Mouse (Mus musculus): ENCODE measurements at regions not wholly inside any gene's neighbourhood (a gene's known extent, or its start where the extent isn't known, plus 50 kb on each side); places are given as distances from the start of the nearest gene placed in this dataset.

DNA sequence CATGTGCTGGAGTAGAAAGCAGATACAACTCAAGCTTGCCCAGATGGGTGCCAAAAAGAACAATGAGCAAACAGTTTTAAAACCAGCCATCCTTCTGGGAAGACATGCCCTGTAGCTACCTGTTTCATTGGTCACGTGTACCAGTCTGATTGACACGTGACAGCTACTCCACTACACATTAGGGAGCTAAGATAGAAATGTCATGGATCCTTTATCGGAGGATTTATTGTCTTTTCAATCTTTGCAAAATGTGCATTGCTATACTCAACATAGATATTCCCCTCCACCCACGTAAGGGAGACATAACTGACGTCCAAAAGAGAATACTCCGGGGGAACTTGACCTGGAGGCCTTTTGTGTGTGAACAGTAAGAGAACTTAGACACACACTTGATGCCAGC, 171.1 kb upstream of the Cited2 start:
- ATAC-seq, result no peak
- H3K27me3 ChIP-seq, result no peaks in the 10 kb centered on the region
- no peak overlapping the region for H3K4me3 ChIP-seq
- no peak overlapping the region for H3K9ac ChIP-seq
- no peaks in the 10 kb centered on the region for H3K9me3 ChIP-seq (replicated peaks)
- H3K36me3 ChIP-seq (ENCODE audit: poor library complexity, severe bottlenecking), result no peaks in the 10 kb centered on the region
- no peaks in the 10 kb centered on the region for H3K4me1 ChIP-seq
- H3K27ac ChIP-seq, result no peak overlapping the region
- 85% methylated on average over 6 of the region's 6 CpGs for WGBS
- H3K4me2 ChIP-seq, result no peak overlapping the region

GRCm38 (mm10) chr10:17552277-17552676, 170.7 kb upstream of the Cited2 start:
- no peaks in the 10 kb centered on the region for H3K36me3 ChIP-seq (ENCODE audit: poor library complexity, severe bottlenecking)

DNA sequence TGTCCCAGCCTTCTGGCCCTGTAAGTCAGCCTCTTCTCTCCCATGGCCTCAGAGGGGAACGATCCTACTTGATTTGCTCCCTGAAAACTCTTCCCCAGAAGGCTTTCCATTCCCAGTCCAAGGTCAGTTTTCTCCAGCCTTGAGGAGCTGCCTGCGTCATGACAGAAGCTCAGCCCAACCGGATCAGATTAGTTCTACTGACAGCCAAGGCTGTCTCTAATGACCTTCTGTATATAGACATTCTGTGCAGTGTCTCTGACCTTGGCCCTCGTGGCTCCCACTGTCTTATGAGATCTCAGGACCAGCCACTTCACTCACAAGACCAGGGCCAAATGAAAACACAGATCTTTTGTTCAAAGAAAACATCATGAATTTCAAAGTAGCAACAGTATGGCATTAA, 166.6 kb upstream of the Cited2 start:
- Histone ChIP-seq H3K4me2 (no peak overlapping the region), H3K27ac (no peak overlapping the region), H3K36me3 (ENCODE audit: poor library complexity, severe bottlenecking) (no peaks in the 10 kb centered on the region), H3K9me3 (replicated peaks) (no peaks in the 10 kb centered on the region), H3K27me3 (no peaks in the 10 kb centered on the region), H3K9ac (no peak overlapping the region), H3K4me3 (no peak overlapping the region), H3K4me1 (peaks cover 5% of the 10 kb centered on the region)
- WGBS, result 78% methylated on average over 4 of the region's 4 CpGs
- ATAC-seq, result no peak

More at GRCm38 (mm10) chr10:17552277-17552676, 170.7 kb upstream of the Cited2 start:
- H3K27ac ChIP-seq, result no peak overlapping the region
- no peaks in the 10 kb centered on the region for H3K4me1 ChIP-seq
- H3K9ac ChIP-seq, result no peak overlapping the region
- no peaks in the 10 kb centered on the region for H3K9me3 ChIP-seq (replicated peaks)
- H3K4me3 ChIP-seq, result no peak overlapping the region
- no peaks in the 10 kb centered on the region for H3K27me3 ChIP-seq
- H3K4me2 ChIP-seq, result no peak overlapping the region
- no peak for ATAC-seq

- Histone ChIP-seq H3K4me3 (no peak overlapping the region), H3K36me3 (ENCODE audit: poor library complexity, severe bottlenecking) (no peaks in the 10 kb centered on the region), H3K9ac (no peak overlapping the region), H3K4me2 (no peak overlapping the region), H3K9me3 (replicated peaks) (no peaks in the 10 kb centered on the region), H3K27ac (no peak overlapping the region), H3K27me3 (no peaks in the 10 kb centered on the region), H3K4me1 (peaks cover 11% of the 10 kb centered on the region)
- 13% methylated on average over 5 of the region's 5 CpGs for whole genome bisulfite sequencing
- ATAC-seq, result no peak
These were observed 163.6 kb upstream of the Cited2 start for GRCm38 (mm10) chr10:17559370-17559955.

- no peak overlapping the region for H3K9ac ChIP-seq
- H3K27me3 ChIP-seq, result no peaks in the 10 kb centered on the region
- peaks cover 11% of the 10 kb centered on the region for H3K4me1 ChIP-seq
- H3K4me2 ChIP-seq, result no peak overlapping the region
- no peak for ATAC-seq
- no peaks in the 10 kb centered on the region for H3K9me3 ChIP-seq (replicated peaks)
- no peaks in the 10 kb centered on the region for H3K36me3 ChIP-seq (ENCODE audit: poor library complexity, severe bottlenecking)
- WGBS, result 15% methylated on average over 3 of the region's 3 CpGs
- no peak overlapping the region for H3K27ac ChIP-seq
- no peak overlapping the region for H3K4me3 ChIP-seq
These were observed 163.0 kb upstream of the Cited2 start for GRCm38 (mm10) chr10:17559980-17560379.

DNA sequence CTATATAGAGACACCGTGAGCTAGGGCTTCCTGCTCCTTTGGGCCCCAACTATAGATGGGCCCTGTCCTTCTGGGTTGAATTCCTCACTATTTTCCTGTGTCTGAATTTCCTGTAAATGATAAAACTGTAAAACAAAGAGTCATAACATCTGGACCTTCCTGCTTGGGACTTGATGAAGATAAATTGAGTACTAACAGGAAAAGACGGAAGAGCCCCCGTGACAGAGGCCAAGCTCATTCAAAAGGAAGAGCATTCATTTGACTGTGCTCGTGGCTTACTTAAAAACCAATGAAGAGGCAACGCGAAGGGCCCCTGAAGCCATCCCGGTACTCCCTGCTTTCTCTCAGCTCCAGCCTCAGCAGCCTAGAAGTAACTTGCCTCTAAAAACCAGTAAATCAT, 161.6 kb upstream of the Cited2 start:
- 77% methylated on average over 7 of the region's 7 CpGs for WGBS

GRCm38 (mm10) chr10:17561977-17562376, 161.0 kb upstream of the Cited2 start:
- 88% methylated on average over 5 of the region's 5 CpGs for WGBS
- Histone ChIP-seq H3K27me3 (no peaks in the 10 kb centered on the region), H3K36me3 (ENCODE audit: poor library complexity, severe bottlenecking) (no peaks in the 10 kb centered on the region), H3K4me3 (no peak overlapping the region), H3K27ac (no peak overlapping the region), H3K9me3 (replicated peaks) (no peaks in the 10 kb centered on the region), H3K9ac (no peak overlapping the region), H3K4me1 (peaks cover 11% of the 10 kb centered on the region), H3K4me2 (no peak overlapping the region)
- no peak for ATAC-seq

More for the DNA sequence above, 161.6 kb upstream of the Cited2 start:
- Histone ChIP-seq H3K9ac (no peak overlapping the region), H3K4me3 (no peak overlapping the region), H3K36me3 (ENCODE audit: poor library complexity, severe bottlenecking) (no peaks in the 10 kb centered on the region), H3K9me3 (replicated peaks) (no peaks in the 10 kb centered on the region), H3K27ac (no peak overlapping the region), H3K4me2 (no peak overlapping the region), H3K4me1 (peaks cover 11% of the 10 kb centered on the region), H3K27me3 (no peaks in the 10 kb centered on the region)
- no peak for ATAC-seq

DNA sequence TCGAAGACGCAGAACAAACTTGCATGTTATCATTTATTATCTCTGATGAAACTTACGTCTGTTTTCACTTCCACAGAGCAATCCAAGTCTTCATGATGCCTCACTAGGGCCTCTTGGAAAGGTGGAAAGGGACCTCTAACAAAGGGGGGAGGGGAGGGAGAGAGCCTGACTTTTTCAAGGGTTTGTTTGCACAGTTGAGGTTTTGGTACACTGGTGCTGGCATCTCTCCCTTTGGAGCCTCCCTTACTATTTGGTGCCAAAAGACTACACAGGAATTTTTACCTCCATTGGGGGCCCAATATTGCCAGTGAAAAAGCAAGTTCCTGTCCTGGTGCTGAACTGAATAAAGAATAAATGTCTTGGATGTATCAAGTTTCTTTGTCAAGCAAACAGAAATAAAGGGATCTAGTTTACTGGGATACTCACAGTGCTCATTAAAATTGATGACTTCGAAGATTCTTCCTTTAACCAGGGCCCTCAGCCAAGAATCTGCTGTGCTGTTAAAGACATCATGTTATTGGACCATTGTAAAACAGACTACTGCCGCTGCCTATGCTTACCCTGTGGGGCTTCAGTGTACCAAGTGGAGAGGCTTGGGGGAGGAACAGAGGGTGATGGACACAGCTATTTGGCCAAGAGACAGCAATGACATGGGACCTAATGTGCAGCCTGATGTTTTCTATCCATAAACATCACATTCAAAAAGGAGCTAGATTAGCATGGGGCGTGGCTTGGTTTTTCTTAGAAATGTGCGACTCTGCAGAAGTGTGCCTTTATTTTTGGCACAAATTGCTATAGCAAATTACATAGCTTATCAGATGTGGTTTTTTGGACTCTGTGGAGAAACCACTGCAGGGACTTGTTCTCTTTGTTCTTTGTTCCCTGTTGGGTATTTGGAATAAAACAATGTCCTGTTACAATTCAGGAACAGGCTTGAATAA, 160.3 kb upstream of the Cited2 start:
- Histone ChIP-seq H3K4me3 (no peak overlapping the region), H3K27ac (no peak overlapping the region), H3K27me3 (no peaks in the 10 kb centered on the region), H3K4me1 (peaks cover 11% of the 10 kb centered on the region), H3K9me3 (replicated peaks) (no peaks in the 10 kb centered on the region), H3K36me3 (ENCODE audit: poor library complexity, severe bottlenecking) (no peaks in the 10 kb centered on the region), H3K4me2 (no peak overlapping the region), H3K9ac (no peak overlapping the region)
- WGBS, result 68% methylated on average over 7 of the region's 7 CpGs
- peak; percentile 80 for ATAC-seq

GRCm38 (mm10) chr10:17563351-17563749, 159.7 kb upstream of the Cited2 start:
- no peak overlapping the region for H3K9ac ChIP-seq
- no peaks in the 10 kb centered on the region for H3K36me3 ChIP-seq (ENCODE audit: poor library complexity, severe bottlenecking)
- H3K4me3 ChIP-seq, result no peak overlapping the region
- no peak overlapping the region for H3K4me2 ChIP-seq
- H3K9me3 ChIP-seq (replicated peaks), result no peaks in the 10 kb centered on the region
- no peak for ATAC-seq
- 64% methylated on average over 4 of the region's 4 CpGs for WGBS
- no peak overlapping the region for H3K27ac ChIP-seq
- no peaks in the 10 kb centered on the region for H3K27me3 ChIP-seq
- H3K4me1 ChIP-seq, result peaks cover 11% of the 10 kb centered on the region

DNA sequence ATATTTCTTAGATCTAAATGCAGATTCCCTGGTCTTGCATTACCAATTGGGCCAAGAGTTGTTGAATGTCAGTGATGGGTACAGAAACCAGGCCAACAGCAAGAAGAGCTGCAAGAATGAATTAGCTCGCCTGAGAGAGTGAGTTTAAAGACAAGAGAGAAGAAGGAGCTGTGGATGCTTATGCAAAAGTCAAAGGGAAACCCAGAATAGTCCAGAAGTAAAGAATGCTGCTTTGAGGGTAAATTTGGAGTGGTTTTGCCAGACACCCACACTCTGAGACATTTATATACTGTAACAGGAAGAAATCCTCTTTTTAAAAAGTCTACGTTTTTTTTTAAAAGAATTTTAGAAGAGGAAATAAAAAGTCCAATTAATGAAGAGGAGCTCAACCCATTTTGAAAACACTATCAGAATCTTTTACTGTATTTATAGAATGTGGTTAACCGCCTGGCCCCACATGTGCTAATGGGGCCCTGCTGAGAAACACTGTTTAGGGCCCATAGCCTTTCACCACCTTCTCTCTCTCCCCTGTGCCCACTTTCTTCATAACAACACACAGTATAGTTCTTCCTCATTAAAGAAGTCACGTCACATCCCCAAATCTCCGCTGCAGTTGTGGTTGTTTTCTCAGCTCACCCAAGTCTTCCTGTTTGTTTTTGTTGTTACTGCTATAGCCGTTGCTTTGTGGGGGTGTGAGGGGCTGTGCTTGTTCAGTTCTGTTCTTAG, 158.0 kb upstream of the Cited2 start:
- Histone ChIP-seq H3K4me3 (no peak overlapping the region), H3K4me1 (peaks cover 10% of the 10 kb centered on the region), H3K4me2 (no peak overlapping the region), H3K27me3 (no peaks in the 10 kb centered on the region), H3K9ac (no peak overlapping the region), H3K9me3 (replicated peaks) (no peaks in the 10 kb centered on the region), H3K36me3 (ENCODE audit: poor library complexity, severe bottlenecking) (no peaks in the 10 kb centered on the region), H3K27ac (no peak overlapping the region)
- ATAC-seq, result no peak
- 72% methylated on average over 6 of the region's 6 CpGs for WGBS

DNA sequence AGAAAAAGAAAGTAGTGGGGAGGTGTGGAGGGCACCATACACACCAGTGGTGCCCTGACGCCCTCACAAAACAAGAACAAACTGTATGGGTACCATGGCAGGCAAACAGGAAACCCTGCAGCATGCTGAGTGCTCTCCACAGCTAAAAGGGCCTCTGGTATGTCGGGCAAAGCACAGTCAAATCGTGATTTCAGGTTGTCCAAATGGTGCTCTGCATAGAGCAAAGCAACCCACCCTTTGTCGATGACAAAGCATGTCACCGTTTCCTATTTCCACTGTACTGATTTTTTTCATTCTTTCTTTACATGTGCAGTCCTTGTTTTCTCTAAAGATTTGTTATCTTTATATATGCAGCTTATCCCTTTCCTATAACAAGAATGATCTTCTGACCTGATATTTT, 156.0 kb upstream of the Cited2 start:
- Histone ChIP-seq H3K27me3 (no peaks in the 10 kb centered on the region), H3K4me2 (no peak overlapping the region), H3K4me3 (no peak overlapping the region), H3K4me1 (peaks cover 6% of the 10 kb centered on the region; the same call in 1 of the 2 replicates), H3K9ac (no peak overlapping the region), H3K9me3 (replicated peaks) (no peaks in the 10 kb centered on the region), H3K36me3 (ENCODE audit: poor library complexity, severe bottlenecking) (no peaks in the 10 kb centered on the region), H3K27ac (no peak overlapping the region)
- 92% methylated on average over 5 of the region's 5 CpGs for WGBS
- ATAC-seq, result no peak

- Histone ChIP-seq H3K27ac (no peak overlapping the region), H3K36me3 (ENCODE audit: poor library complexity, severe bottlenecking) (no peaks in the 10 kb centered on the region), H3K27me3 (no peaks in the 10 kb centered on the region), H3K4me3 (no peak overlapping the region), H3K4me1 (peaks cover 6% of the 10 kb centered on the region; the same call in 1 of the 2 replicates), H3K9ac (no peak overlapping the region), H3K9me3 (replicated peaks) (no peaks in the 10 kb centered on the region), H3K4me2 (no peak overlapping the region)
- ATAC-seq, result no peak
- WGBS, result 85% methylated on average over 3 of the region's 3 CpGs
These were observed 155.4 kb upstream of the Cited2 start for GRCm38 (mm10) chr10:17567631-17568030.
